Mouse (Mus musculus) spleen, adult 12 weeks (tissue): Measurements from ENCODE around the gene Iqsec1.
A peak's percentile ranks its signal among the peaks of the same experiment; 100 is the strongest.
"Not testable (repeated sequence)": the region's sequence is repeated elsewhere in the genome, so short reads cannot be mapped to it uniquely, and the experiment has no call there.

Experiments
- DNase-seq: peaks from one replicate; pipeline ENCODE4 v3.0.0; 2022; ENCODE audit warnings: low spot score

The Iqsec1 gene

DNA sequence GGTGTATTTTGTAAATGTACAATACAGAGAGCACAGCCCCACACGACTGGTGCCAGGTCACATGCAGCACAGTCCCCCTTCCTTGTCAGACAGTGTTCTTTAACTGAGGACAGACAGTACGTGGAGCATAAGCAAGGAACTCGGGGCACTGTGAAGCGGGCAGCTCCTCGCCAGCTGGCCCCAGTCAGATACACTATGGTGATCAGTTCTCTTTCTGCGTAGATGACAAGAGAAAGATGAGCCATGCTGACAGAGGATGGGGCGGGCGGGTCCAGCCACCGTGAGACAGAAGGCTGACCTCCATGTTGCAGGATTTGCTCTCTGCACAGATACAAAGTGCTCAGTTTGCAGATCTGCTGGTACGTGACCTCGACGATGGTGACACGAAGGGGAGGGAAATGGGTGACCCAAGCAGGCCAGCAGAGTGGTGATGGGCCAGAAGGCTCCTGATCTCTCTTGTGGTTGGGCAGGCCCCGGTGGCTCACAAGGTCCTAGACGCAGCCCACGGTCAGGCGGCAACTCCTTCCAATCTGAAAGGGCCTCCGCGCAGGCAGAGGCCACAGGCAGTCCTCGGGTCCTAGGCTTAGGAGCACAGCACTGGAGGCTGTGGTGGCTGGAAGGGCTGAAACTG lies 328.0 kb downstream of the Iqsec1 start:
- DNase-seq: no peak

DNA sequence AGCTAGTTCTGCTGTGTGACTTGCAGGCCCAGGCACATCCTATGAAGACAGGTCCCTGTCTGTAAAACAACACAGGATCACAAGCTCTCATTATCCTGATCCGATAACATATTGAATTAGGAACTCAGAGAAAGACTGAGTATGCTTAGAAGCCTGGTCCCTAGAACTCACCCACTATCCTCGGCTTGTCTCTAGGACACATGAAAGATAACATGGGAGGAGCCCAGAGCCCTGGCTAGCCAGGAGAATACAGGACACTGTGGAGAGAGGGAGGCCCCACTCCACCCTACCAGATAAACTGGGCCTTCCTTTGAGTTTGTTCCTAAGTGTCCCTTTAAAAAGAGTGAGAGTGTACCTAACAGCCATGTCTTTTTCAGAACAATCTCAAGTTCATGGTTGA lies 328.6 kb downstream of the Iqsec1 start:
- DNase-seq: no peak

DNA sequence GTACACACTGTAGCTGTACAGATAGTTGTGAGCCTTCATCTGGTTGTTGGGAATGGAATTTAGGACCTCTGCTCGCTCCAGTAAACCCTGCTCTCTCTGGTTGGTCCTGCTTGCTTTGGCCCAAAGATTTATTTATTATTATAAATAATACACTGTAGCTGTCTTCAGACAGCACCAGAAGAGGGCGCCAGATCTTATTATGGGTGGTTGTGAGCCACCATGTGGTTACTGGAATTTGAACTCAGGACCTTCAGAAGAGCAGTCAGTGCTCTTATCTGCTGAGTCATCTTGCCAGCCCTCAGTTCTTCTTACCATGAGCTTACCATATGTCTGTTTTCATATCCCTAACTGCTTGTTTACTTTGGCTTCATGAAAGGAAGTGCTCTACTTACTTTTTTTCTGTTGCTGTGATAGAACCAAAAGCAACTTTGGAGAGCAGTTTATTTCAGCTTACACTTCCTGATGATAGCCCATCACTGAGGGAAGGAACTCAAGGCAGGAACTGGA lies 332.1 kb downstream of the Iqsec1 start:
- not testable (repeated sequence) for DNase-seq

DNA sequence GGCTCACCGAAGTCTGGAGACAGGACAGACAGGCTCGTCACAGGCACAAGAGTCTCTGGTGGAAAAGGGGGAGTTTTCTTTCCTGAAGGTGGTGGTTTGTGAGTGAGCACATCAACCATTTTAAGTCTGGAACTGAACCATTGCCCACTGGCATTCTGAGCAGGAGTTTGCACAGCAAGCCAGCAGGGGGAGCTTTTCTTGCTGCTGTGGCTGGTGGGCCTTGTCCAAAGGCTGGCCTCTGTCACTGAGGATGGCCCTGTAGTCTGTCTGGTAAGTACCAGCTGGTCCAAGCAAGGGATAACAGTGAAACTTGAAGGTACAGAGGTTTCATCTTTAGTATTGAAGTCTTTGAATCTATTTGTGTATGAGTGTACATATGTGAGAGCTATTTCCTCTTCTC lies 334.7 kb downstream of the Iqsec1 start:
- no peak for DNase-seq

DNA sequence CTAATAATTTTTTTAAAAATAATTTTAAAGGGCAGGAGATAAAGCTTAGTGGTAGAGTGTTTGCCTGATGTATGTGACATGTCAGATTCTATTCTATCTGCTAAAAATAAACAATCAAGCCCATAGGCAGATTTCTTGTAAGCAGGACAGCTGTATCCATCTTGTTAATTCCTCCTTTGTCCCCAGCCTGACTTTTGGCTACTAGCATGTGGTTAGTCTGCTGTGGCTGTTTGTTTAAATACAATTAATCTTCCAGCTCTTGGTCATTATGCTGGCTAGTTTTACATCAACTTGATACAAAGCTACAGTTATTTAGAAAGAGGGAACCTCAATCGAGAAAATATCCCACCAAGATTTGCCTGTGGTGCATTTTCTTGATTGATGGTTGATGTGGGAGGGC lies 337.9 kb downstream of the Iqsec1 start:
- no peak for DNase-seq

DNA sequence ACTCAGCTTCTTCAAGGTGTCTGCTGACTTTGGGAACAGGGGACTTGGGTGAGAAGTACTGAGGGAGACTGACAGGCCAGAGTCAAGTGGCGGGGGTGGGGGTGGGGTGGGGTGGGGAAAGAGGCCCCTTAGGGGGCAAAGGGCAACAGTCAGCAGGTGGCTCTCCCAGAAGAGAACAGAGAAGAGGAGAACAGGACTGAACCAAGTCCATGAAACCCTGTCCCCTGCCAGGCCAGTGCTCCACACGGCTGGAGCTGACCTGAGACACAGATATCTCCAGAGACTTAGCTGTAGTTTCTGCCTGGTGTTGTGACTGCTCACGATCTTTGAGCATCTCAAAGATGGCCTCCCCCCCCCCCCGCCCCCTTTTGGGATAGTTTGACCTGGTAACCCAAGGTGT lies 339.2 kb downstream of the Iqsec1 start:
- no peak for DNase-seq

DNA sequence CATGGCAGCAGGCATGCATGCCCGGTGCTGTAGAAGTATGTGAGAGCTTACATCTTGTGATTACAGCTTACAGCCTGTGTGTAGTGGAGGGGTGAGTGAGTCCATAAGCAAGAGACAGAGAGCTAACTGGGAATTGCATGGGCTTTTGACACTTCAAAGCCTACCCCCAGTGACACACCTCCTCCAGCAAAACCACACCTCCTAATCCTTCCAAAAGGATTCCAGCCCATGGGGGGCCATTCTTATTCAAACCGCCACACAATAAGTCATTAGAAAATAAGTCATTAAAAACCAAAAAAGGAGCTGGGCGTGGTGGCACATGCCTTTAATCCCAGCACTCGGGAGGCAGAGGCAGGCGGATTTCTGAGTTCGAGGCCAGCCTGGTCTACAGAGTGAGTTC lies 340.1 kb downstream of the Iqsec1 start:
- DNase-seq: no peak

DNA sequence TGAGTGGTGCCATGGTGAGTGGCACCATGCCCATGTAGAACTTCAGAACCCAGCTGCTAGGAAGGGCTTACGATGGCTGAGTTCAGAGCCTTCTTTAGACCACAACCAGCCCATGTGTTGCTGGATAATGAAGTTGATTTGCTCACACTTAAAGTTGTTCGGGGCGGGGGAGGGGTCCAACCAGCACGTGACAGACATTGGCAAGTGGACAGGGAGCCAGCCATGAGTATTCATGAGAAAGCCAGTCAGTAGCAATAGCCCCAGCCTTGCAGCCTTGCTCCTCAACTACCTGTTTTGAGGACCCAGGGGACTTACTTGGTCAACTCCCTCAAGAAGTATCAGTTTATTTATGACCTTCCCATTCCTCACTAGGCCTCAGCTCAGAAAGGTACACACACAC lies 343.5 kb downstream of the Iqsec1 start:
- no peak for DNase-seq

DNA sequence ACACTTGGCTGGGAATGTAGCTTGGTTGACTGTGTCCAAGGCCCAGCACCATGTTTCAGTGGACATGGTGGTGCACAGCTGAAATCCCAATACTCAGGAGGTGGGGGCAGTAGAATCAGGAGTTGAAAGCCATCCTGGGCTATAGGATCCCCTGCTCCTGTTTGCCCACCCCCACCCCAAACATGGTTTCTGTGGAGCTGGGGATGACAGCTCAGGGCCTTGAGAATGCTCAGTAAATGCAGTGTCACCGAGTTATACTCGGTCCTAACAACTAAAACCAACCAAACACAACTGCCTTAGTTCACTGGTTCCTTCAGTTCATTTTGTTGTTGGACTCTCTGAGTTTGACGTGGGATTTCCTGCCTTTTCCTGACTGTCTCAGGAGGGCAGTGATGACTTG lies 345.4 kb downstream of the Iqsec1 start:
- no peak for DNase-seq

DNA sequence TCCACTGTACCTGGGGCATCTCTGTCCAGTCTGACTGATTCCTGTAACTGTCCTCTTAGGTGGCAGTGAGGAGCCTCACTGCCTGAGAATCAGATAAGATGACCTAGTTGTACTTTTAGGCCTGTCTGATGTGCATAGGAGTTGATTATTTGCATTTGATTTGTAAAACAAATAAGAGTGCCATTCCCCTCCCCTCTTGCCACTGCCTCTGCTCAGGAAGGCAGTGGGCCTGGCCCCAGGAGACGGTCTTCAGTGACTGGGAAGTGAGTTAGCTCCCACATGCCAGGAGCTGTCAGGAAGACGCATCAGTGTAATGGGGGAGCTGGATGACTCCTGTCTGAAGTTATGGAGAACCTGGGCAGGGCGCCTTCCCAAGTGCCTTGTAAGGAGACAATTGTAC lies 352.9 kb downstream of the Iqsec1 start:
- no peak for DNase-seq

DNA sequence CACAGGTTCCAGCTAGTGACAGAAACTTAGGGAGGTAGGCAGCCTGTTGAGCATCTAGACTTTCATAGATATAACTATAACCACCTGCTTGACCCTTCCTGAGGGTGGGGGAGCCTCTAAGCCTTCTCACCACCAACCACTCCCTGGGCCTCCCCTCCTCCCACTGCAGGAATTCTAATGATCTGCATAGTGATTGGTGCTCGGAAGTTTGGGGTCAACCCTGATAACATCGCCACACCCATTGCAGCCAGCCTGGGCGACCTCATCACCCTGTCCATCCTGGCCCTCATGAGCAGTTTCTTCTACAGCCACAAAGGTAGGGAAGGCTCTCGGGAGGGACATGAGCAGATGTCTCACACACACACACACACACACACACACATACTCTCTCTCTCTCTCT lies 353.4 kb downstream of the Iqsec1 start:
- DNase-seq: no peak

DNA sequence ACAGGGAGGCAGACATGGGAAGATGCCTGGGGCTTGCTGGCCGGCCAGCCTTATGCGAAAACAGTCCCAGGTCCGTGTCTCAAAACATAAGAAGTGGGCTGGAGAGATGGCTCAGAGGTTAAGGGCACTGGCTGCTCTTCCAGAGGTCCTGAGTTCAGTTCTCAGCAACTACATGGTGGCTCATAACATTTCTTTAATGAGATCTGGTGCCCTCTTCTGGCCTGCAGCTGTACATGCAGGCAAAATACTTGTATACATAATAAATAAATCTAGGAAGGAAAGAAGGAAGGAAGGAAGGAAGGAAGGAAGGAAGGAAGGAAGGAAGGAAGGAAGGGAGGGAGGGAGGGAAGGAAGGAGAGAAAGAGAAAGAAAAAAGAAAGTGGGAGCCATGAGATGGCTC lies 356.0 kb downstream of the Iqsec1 start:
- not testable (repeated sequence) for DNase-seq

DNA sequence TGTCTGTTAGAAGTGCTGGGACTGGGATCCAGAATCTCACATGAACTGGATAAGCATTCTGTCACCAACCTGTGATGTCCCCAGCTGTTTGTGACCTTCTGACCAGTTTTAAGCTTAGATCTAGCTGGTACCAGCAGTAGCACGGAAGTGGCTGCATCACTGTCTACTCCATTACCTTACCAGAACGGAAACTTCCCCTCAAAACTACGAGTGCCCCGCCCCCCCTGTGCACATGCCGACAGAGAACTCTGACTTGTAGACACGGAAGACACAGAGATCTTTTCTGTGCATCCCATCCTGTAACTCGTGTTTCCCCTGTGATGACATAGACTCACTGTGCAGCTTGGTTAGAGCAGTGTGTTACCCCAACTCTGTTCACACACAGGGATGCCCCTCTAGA lies 358.1 kb downstream of the Iqsec1 start:
- DNase-seq: no peak

DNA sequence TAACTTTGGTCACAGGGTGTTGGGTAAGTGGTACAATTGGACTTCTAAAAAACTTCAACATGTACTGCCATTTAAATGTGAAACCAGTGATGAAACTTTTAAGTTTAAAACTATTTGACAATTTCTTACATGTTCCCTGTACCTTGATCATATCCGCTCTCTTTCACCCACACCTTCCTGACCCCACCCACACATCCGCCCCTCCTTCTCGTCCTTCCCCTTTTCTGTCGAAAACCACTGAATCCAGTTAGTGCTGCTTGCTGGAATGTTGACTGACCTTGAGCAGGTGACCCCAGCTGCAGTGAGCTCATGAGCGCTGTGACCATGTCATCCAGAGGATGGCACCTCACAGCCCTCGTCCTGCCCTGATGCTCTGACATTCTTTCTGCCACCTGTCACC lies 359.0 kb downstream of the Iqsec1 start:
- no peak for DNase-seq

DNA sequence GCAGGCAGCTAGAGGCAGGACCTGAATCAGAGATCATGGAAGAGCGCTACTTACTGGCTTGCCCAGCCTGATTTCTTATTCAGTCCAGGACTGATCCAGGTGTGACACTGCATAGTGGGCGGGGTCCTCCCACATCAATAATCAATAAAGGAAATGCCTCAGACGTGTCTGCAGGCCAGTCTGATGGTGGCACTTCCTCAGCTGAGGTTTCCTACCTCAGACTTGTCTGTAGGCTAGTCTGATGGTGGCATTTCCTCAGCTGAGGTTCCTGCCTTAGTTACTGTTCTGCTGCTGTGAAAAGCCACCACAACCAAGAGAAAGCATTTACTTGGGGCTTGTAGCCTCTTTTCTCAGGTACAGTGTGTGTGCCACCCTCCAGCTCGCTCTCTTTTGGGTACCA lies 360.9 kb downstream of the Iqsec1 start:
- DNase-seq: no peak

DNA sequence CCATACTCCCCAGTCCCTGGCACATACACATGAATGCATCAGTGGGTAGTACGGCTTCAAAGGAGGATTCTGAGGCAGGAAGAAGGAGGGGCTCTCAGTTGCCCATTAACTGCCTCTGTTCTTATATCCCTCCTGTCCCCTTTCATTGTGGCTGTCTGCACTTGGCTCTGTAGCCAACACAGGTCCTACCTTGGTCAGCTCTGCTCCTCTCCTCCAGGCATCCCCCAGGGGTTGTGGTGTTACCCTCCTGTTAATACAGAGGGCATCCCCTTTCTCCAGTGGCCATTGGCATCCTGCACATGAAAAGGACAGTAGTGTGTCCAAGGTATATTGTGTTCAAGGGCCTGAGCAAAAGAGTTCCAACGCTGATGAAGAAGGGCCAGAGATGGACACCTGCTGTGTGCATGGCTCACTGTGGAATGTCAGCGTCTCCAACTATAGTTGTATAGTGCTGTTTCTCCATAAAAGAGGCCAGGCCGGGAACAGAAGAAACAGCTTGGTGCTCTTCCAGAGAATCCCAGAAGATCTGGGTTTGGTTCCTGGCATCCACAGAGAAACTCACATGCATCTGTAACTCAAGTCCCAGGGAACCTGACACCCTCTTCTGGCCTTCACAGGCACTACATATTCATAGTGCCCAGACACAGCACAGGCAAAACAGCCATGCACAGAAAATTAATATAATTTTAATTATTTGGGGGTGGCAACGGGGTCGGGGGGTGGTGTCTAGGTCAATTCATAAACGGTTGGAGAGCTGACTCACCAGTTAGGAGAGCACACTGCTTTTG lies 363.1 kb downstream of the Iqsec1 start:
- no peak for DNase-seq

DNA sequence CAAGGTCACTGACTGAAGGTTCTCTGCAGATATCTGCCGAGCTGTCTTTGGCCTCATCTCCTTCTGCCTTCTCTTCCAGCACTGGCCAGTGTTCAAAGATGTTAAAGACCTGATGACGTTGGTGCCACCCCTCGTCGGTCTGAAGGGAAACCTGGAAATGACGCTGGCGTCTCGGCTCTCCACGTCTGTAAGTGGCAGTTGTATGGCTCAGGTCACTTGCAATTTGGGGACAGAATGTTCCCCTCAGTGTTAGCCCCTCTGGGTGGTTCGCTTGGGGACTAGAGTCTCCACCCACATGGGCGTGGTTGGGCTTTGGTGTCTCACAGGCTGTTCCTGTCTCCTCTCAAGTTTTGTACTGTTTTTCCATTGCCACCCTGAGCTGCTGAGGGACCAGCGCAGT lies 363.8 kb downstream of the Iqsec1 start:
- DNase-seq: peak; percentile 38

DNA sequence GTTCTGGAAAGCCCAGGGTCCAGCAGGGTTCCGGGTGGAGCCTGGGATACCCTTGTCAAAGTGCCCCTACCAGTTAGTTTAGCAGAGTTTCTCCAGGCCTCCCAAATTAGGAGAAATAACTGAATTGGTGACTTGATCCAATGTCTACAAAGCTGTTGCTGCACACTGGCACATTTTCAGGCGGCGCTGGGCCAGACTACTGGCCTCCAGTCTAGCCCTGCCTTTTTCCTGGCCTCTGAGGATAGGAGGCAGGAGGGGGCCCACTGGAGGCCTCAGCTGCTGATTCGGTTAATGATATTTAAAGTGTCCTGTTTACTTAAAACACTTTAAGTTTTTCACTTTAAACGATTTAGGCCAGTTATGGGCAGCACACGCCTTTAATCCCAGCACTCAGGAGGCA lies 364.3 kb downstream of the Iqsec1 start:
- DNase-seq: no peak

DNA sequence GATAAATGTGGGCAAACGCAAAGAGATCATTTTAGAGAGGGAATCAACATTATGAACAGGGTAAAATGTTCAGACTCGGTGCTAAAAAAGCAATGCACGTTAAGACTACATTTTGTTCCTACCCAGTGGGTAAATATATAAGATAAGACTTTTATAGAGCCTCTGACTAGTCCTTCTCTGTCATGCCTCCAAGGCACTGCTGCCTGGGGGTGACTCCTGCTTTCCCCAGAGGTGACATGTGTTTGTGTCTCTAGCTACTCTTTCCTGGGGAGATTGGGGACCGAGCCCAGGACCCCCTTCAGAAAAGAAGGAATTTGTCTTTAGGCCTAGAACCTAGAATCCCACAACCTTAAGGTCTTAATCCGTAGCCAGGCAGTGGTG lies 365.0 kb downstream of the Iqsec1 start:
- DNase-seq: no peak

DNA sequence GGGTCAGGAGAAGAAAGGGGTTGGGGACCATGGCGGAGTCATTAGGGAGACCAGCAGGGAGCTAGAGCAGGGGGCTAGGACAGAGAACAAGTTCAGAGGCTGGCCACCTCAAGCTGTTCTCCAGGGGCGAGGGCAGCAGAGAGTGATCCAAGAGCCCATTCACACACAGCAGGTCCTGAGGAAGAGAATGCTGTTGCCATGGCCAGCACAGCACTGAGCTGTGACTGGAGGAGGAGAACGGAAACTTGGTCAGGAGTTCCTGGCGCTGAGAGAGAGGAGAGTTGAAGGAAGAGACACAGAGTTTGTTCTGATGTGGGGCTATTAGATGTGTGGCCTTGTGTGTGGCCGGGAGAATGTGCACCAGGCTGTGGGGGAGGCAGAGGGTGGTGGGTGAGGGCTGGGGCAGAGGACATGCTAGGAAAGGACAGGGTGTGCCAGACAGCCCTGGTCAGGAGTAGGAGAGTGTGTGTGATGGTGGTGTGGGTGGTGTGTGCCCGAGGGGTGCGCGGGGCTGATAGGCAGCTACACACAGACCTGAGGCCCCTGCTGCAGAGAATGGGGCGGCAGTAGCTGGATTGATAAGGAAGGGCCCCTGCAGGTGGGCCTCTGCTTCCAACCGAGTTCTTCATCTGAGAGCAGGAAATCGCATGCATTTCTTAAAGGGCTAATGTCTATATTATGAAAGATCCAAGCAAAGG lies 365.6 kb downstream of the Iqsec1 start:
- DNase-seq: peak; percentile 40

DNA sequence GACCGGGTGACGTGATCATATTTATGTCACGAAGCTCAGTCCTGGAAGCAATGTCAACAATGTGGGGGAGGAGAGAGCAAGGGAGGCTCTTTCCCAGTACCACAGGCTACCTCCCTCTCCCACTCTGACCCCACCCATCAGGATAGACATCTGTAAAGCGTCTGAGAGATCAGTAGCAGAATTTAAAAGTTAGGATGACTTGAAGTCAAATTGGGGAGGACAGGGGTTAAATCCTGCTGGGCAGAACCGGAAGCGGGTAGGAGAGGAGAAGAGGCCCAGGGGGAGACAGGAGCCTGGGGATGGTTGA lies 366.9 kb downstream of the Iqsec1 start:
- no peak for DNase-seq

DNA sequence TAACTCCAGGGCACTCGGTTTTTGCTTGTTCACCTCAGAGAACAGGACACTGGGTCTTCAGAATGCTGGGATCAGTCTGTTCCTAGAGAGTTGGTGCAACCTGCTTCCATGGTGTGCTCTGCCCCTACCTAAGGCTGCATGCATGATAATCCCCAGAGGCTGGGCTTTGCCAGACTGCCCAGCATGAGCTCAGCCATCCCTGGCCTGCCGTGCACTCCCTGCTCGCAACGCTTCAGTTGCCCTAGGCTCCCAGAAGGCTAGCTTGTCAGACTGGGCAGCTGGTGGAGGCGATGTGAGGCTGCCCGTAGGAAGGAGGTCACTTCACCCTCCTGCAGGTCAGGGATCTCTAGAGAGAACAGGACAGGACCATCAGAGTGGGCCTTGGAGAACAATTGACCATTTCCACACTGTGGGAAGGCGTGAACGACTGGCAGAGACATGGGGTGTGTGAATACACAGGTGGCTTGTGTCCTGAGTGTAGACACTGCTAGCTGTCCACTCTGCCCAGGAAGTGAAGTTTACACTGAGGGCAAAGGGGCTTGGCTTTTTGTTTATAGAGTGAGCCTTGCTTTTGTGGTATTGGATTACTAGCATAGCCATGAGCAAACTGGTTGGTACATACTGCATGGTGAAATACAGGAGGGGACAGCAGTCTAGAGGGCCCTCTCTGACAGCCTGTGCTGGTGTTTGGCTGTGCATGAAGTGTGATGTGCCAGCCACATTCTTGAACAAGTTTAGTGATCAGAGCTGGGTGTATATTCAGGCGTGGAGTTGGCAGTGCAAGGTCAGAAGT lies 367.5 kb downstream of the Iqsec1 start:
- DNase-seq: no peak

DNA sequence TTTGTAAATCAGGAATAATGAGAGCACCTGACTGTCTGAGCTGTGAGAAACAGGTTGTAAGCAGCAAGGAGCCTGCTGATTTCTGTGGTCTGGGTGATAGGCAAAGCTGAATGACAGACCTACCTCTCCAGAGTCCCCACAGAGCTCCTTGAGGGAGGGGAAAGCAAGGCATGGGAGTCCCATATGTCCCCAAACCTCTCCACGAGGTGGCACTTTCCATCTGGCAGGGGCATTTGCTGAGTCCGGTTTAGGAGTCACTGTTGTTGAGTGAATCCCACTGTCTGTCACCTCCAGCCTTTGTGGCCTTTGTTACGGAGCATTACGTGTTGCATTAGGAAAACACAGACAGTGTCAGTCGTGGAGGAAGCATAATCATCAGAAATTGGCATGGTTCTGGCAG lies 368.5 kb downstream of the Iqsec1 start:
- no peak for DNase-seq
